Mouse (Mus musculus): ENCODE measurements around the gene Grik4. TPM values are rescaled to one million over a fixed set of nuclear protein-coding genes. Genes with fewer than 3 reads are reported as not detected.
A peak's percentile ranks its signal among the peaks of the same experiment; 100 is the strongest.

Gene Grik4
- total RNA-seq, 2 experiments from 2014 or later = 0.41 to 0.54 TPM

- DNase-seq (ENCODE audit: low spot score in 2 of 2) = no peak
Observed at GRCm38 (mm10) chr9:42674017-42674412, 270.3 kb downstream of the Grik4 start.

GRCm38 (mm10) chr9:42673385-42674016 lies 270.8 kb downstream of the Grik4 start:
- no peak for DNase-seq (ENCODE audit: low spot score in 2 of 2)

GRCm38 (mm10) chr9:42672982-42673381 lies 271.3 kb downstream of the Grik4 start:
- no peak for DNase-seq (ENCODE audit: low spot score in 2 of 2)

GRCm38 (mm10) chr9:42670619-42671018 lies 273.7 kb downstream of the Grik4 start:
- no peak for DNase-seq (ENCODE audit: low spot score in 2 of 2)

- DNase-seq (ENCODE audit: low spot score in 2 of 2) = no peak
Observed at GRCm38 (mm10) chr9:42661481-42661880, 282.8 kb downstream of the Grik4 start.

GRCm38 (mm10) chr9:42652756-42653155 lies 291.5 kb downstream of the Grik4 start:
- DNase-seq (ENCODE audit: low spot score in 2 of 2) = peak in 1 of 2 experiments; percentile 36

GRCm38 (mm10) chr9:42652309-42652708 lies 292.0 kb downstream of the Grik4 start:
- no peak for DNase-seq (ENCODE audit: low spot score in 2 of 2)

- no peak for DNase-seq (ENCODE audit: low spot score in 2 of 2)
Observed at GRCm38 (mm10) chr9:42649872-42650271, 294.4 kb downstream of the Grik4 start.

- DNase-seq (ENCODE audit: low spot score in 2 of 2) = no peak
Observed at GRCm38 (mm10) chr9:42648051-42648450, 296.2 kb downstream of the Grik4 start.

- DNase-seq (ENCODE audit: low spot score in 2 of 2) = no peak
Observed at GRCm38 (mm10) chr9:42647596-42647995, 296.7 kb downstream of the Grik4 start.

- no peak for DNase-seq (ENCODE audit: low spot score in 2 of 2)
Observed at GRCm38 (mm10) chr9:42646821-42647220, 297.5 kb downstream of the Grik4 start.

- no peak for DNase-seq (ENCODE audit: low spot score in 2 of 2)
Observed at GRCm38 (mm10) chr9:42645161-42645560, 299.1 kb downstream of the Grik4 start.

GRCm38 (mm10) chr9:42642821-42643220 lies 301.5 kb downstream of the Grik4 start:
- DNase-seq (ENCODE audit: low spot score in 2 of 2) = no peak

GRCm38 (mm10) chr9:42641550-42642117 lies 302.7 kb downstream of the Grik4 start:
- no peak for DNase-seq (ENCODE audit: low spot score in 2 of 2)

- DNase-seq (ENCODE audit: low spot score in 2 of 2) = no peak
Observed at GRCm38 (mm10) chr9:42636446-42636845, 307.8 kb downstream of the Grik4 start.

- no peak for DNase-seq (ENCODE audit: low spot score in 2 of 2)
Observed at GRCm38 (mm10) chr9:42631479-42631878, 312.8 kb downstream of the Grik4 start.

GRCm38 (mm10) chr9:42627634-42628033 lies 316.7 kb downstream of the Grik4 start:
- DNase-seq (ENCODE audit: low spot score in 2 of 2) = no peak

GRCm38 (mm10) chr9:42627146-42627545 lies 317.1 kb downstream of the Grik4 start:
- no peak for DNase-seq (ENCODE audit: low spot score in 2 of 2)

- no peak for DNase-seq (ENCODE audit: low spot score in 2 of 2)
Observed at GRCm38 (mm10) chr9:42626226-42626775, 318.0 kb downstream of the Grik4 start.

GRCm38 (mm10) chr9:42614409-42614808 lies 329.9 kb downstream of the Grik4 start:
- no peak for DNase-seq (ENCODE audit: low spot score in 2 of 2)

GRCm38 (mm10) chr9:42613827-42614226 lies 330.5 kb downstream of the Grik4 start:
- DNase-seq (ENCODE audit: low spot score in 2 of 2) = no peak

GRCm38 (mm10) chr9:42612482-42612991 lies 331.8 kb downstream of the Grik4 start:
- DNase-seq (ENCODE audit: low spot score in 2 of 2) = no peak

GRCm38 (mm10) chr9:42601445-42601844 lies 342.8 kb downstream of the Grik4 start:
- no peak for DNase-seq (ENCODE audit: low spot score in 2 of 2)
